Mouse (Mus musculus) adrenal gland, postnatal 14 days (tissue): ENCODE measurements at regions not wholly inside any gene's neighbourhood (a gene's known extent, or its start where the extent isn't known, plus 50 kb on each side); places are given as distances from the start of the nearest gene placed in this dataset.

Experiments
- DNase-seq: peaks from one replicate; pipeline ENCODE4 v3.0.0; 2021; ENCODE audit warnings: mixed read lengths

DNA sequence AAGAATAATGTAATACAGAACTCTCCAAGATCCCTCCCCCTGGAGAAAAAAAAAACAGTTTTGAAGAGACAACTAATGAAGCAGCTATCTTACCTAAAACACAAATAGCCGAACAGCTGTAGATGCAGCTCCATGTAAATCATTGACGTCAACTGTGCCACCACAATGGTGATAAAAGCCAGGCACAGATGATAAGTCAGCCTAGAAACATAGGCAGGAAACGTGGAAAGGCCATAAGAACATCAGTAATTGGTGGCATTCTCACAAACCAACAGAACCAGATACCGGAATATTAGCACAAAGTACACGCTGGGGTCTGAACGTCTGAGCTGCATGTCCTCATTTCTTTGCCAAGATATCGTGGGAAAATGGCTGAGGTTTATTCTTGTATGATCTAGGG is 51.2 kb upstream of the Gm45716 start:
- no peak for DNase-seq
